Mouse (Mus musculus) liver, embryonic 14.5 days (tissue): ENCODE data around the gene Mmp9.

Source experiments
- CTCF ChIP-seq: IDR thresholded peaks from 2 replicates; pipeline ENCODE4 v1.5.1; 2016; ENCODE audit warnings: antibody characterized with exemption, low read depth, control low read depth
- EP300 ChIP-seq: IDR thresholded peaks from 2 replicates; pipeline ENCODE4 v1.6.1; 2016; ENCODE audit warnings: antibody characterized with exemption, low read depth

DNA sequence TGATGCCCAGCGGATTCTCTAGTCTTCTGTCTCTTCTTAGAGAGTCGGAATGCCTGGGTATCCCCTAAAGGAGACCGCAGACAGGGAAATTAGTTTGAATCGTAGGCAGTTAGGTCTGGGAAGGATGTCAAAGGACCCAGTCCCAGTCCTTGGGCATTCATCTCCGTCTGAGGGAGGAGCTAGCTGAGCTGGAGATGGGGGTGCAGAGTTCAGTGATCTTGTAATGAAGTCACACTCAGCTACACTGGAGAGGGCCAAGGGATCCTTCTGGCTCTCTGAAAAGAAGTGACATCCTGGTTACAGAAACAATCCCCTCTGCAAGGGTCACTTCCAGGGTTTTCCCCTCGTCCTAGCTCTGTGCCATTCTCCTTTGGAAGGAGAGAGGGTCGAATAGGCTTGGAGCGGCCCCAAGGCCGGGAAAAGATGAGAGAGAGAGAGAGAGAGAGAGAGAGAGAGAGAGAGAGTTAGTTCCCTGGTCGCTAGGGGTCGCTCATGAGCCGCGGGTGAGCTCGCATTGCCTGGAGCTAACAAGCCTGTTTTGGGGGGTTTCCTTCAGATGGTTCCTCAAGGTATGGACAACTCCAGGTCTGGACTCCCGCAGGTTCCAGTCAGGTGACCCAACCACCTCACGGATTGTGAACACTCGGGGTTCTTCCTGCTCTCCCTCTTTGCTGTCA lies 21.1 kb downstream of the Mmp9 start:
- TF ChIP-seq CTCF = peak; percentile 91
- TF ChIP-seq EP300 = no peak
